ENCODE assay signal across 22 mouse cellular contexts in the genomic region with DNA sequence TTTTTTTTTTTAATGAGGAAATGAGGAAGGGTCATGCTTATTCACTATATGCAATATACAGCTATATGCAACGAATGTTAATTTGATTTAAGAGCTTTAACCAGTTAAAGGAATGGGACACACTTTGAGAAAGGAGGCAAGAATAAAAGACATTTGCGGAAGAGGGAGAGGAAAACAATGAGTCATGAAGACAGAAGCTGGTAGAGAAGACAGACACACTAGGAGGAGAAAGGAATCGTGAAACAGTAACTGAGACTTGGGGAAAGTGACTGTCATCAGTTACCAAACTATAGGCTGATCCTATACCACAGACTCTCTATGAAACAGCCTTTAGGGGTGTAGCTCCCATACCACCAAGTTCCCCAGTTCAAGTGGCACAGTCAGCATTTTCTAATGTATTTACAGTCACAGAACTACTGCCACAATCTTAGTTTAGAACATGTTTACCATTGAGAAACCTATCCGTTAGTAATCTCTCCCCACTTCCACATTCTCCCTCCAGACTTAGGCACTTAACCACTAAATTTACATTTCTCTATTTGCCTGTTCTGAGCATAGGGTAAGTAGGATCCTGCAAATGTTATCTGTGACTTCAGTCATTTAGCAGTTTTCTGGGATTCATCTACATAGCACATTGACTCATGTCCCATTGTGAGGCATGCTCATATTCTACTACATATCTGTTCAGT. TPM values are rescaled to one million over a fixed set of nuclear protein-coding genes. Genes with fewer than 3 reads are reported as not detected.
DNase-seq lines count a peak whose midpoint lies in the region; ATAC-seq and TF ChIP-seq lines count a peak whose summit lies in the region.
"Had no signal": no experiment of that assay in that cellular context is flagged by ENCODE, and none has a peak within 500 bp of the region (broad histone marks: within the 10 kb centered on the region; RNA-seq: fewer than 3 reads in every experiment).

No protein-coding gene starts in this region.

- WGBS in liver, embryonic 13.5 days (ENCODE audit: insufficient replicate concordance), result 37% methylated on average over 4 of the region's 4 CpGs
- WGBS in liver, embryonic 12.5 days (ENCODE audit: insufficient replicate concordance), result 32% methylated on average over 4 of the region's 4 CpGs

- no peak for TF ChIP-seq POLR2A in bone marrow macrophage, adult 2 months (IDR thresholded peaks at IDR 0.05; ENCODE audit: borderline replicate concordance, low read depth, low read length)

- ATAC-seq in liver, embryonic 13.5 days (ENCODE audit: low read depth), result peak; percentile 10; the same call in 1 of the 2 replicates
- ATAC-seq in liver, embryonic 12.5 days, result no peak
- peak; percentile 77 for ATAC-seq in megakaryocyte, adult 5-6 weeks (ENCODE audit: poor library complexity, severe bottlenecking)
- ATAC-seq: forebrain, postnatal 0 days had no signal

- no peak overlapping the region for H3K4me3 ChIP-seq in liver, embryonic 13.5 days (replicated peaks)
- H3K4me3 ChIP-seq in liver, embryonic 12.5 days, result no peak overlapping the region
- peak overlapping the region; percentile 15; the same call in 1 of the 2 replicates for H3K4me3 ChIP-seq in bone marrow macrophage, adult 2 months (ENCODE audit: insufficient read depth, low read length)
- H3K4me3 ChIP-seq: forebrain, embryonic 10.5 days; heart, embryonic 12.5 days; hindbrain, embryonic 13.5 days; limb, embryonic 13.5 days; neural tube, embryonic 12.5 days had no signal

- H3K27ac ChIP-seq in liver, embryonic 13.5 days, result no peak overlapping the region
- H3K27ac ChIP-seq in liver, embryonic 12.5 days, result no peak overlapping the region
- peak overlapping the region; percentile 91 for H3K27ac ChIP-seq in bone marrow macrophage, adult 2 months (ENCODE audit: insufficient read depth, low read depth, low read length)
- H3K27ac ChIP-seq: forebrain, embryonic 10.5 days; hindbrain, embryonic 13.5 days; limb, embryonic 13.5 days; neural tube, embryonic 12.5 days had no signal

- no peak for DNase-seq in liver, embryonic 13.5 days
- peak; percentile 72 for DNase-seq in A20 (ENCODE audit: low read depth, low spot score)
- DNase-seq in T-cell, adult 2 months (ENCODE audit: low spot score), result no peak
- no peak for DNase-seq in urinary bladder, adult 2 months (ENCODE audit: low spot score)
- DNase-seq in adrenal gland, adult 18-20 months (ENCODE audit: low spot score in 2 of 2), result no peak
- DNase-seq: adrenal gland, postnatal 25 days; cerebellum, adult 18-20 months; cerebellum, postnatal 25 days; forebrain, postnatal 0 days; heart, adult 11 months; heart, postnatal 14 days; kidney, adult 9 months; kidney, postnatal 25 days; lung, embryonic 14.5 days had no signal

- H3K4me2 ChIP-seq in liver, embryonic 13.5 days, result no peak overlapping the region
- H3K4me2 ChIP-seq in liver, embryonic 12.5 days, result no peak overlapping the region
- H3K4me2 ChIP-seq: heart, embryonic 12.5 days; hindbrain, embryonic 13.5 days; limb, embryonic 13.5 days; lung, embryonic 14.5 days; neural tube, embryonic 12.5 days had no signal

- H3K9me3 ChIP-seq in liver, embryonic 13.5 days (replicated peaks), result 0 out of 2 replicates have a peak, but pooled peaks cover 3% of the 10 kb centered on the region
- 0 out of 2 replicates have a peak, but pooled peaks cover 3% of the 10 kb centered on the region for H3K9me3 ChIP-seq in liver, embryonic 12.5 days (replicated peaks)
- H3K9me3 ChIP-seq: hindbrain, embryonic 13.5 days had no signal

- TF ChIP-seq CTCF in bone marrow macrophage, adult 2 months (IDR thresholded peaks at IDR 0.05; ENCODE audit: low read depth, low read length), result no peak

- H3K27me3 ChIP-seq in liver, embryonic 13.5 days, result no peaks in the 10 kb centered on the region
- no peaks in the 10 kb centered on the region for H3K27me3 ChIP-seq in liver, embryonic 12.5 days (replicated peaks)
- H3K27me3 ChIP-seq: heart, embryonic 12.5 days; hindbrain, embryonic 13.5 days; limb, embryonic 13.5 days; neural tube, embryonic 12.5 days had no signal

- H3K36me3 ChIP-seq in liver, embryonic 13.5 days, result no peaks in the 10 kb centered on the region
- H3K36me3 ChIP-seq in liver, embryonic 12.5 days, result no peaks in the 10 kb centered on the region
- H3K36me3 ChIP-seq: forebrain, embryonic 10.5 days; heart, embryonic 12.5 days; hindbrain, embryonic 13.5 days; limb, embryonic 13.5 days; neural tube, embryonic 12.5 days had no signal

- H3K9ac ChIP-seq in liver, embryonic 13.5 days, result no peak overlapping the region
- no peak overlapping the region for H3K9ac ChIP-seq in liver, embryonic 12.5 days
- H3K9ac ChIP-seq: forebrain, postnatal 0 days; heart, embryonic 12.5 days; hindbrain, embryonic 13.5 days; limb, embryonic 13.5 days; lung, embryonic 14.5 days; neural tube, embryonic 12.5 days had no signal

- H3K4me1 ChIP-seq in liver, embryonic 13.5 days (replicated peaks), result no peaks in the 10 kb centered on the region
- H3K4me1 ChIP-seq in liver, embryonic 12.5 days, result no peaks in the 10 kb centered on the region
- peaks cover 24% of the 10 kb centered on the region for H3K4me1 ChIP-seq in bone marrow macrophage, adult 2 months (ENCODE audit: control insufficient read depth, insufficient read depth, low read length)
- H3K4me1 ChIP-seq: forebrain, embryonic 10.5 days; heart, embryonic 12.5 days; hindbrain, embryonic 13.5 days; limb, embryonic 13.5 days; neural tube, embryonic 12.5 days had no signal

RNA-seq across cellular contexts. Expression of a gene that starts 29.5 kb away (rescaled TPM):
- 0.48 and 0.65 TPM in 2 replicates for polyA plus RNA-seq in liver, embryonic 13.5 days (2015; fragmentation: Nextera tagmentation; extraction: Ambion mirVana)
- polyA plus RNA-seq in liver, embryonic 12.5 days (2016; fragmentation: Nextera tagmentation; extraction: Ambion mirVana), result 1.1 and 1.2 TPM in 2 replicates
- 11.3 and 12.5 TPM in 2 replicates for polyA plus RNA-seq in bone marrow macrophage, adult 2 months (2012; ENCODE audit: insufficient read depth, insufficient read length, missing spikeins)
- 5.3 and 6.6 TPM in 2 replicates for total RNA-seq in megakaryocyte, adult 5-6 weeks (2015)
- 6.0 and 6.4 TPM in 2 replicates for total RNA-seq in megakaryocyte, adult 5-6 weeks (2017)
- 5.6 and 7.7 TPM in 2 replicates for polyA plus RNA-seq in urinary bladder, adult 2 months (2012; rRNA removed)
- 1 to 10 TPM; 7.3 to 9.7 TPM for total RNA-seq in adrenal gland, adult 18-20 months (2021)
